Mouse (Mus musculus): Measurements from ENCODE around the gene Sac3d1. TPM values are rescaled to one million over a fixed set of nuclear protein-coding genes. Genes with fewer than 3 reads are reported as not detected.
"Not testable (repeated sequence)": the region's sequence is repeated elsewhere in the genome, so short reads cannot be mapped to it uniquely, and the experiment has no call there.

Sac3d1 gene
- polyA plus RNA-seq, 1 experiment from 2014 or later, result 64.6 TPM

DNA sequence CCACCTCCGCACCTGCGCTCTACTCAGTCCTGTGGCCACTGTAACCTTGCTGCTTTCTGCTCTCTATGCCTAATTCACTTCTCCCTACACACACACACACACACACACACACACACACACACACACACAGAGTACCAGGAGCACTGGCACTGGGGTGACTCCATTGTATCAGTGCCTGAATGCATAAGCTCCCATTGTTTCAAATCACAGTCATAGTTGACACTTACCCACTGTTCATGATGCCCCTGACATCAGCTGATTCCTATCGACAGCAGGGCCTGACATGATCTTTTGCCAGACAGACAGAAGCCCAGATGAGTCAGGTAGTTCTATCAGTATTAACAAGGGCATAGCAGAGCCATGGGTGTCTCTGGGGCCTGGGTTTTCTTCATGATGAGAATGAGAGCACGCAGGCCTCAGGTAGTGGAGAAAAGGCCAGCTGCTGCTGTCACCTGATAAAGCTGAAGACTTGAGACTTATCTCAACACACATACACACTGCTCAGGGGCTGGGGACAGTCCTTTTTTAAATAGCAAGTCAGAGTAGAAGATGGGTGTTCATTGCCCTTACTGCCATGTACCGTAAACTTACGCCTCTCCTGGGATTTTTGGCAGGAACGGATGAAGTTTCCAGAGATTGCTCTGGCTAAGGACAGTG lies 13.8 kb upstream of the Sac3d1 start:
- peak overlapping the region; percentile 48; the same call in 1 of the 2 replicates for H3K27ac ChIP-seq
- no peaks in the 10 kb centered on the region for H3K9me3 ChIP-seq
- no peaks in the 10 kb centered on the region for H3K27me3 ChIP-seq (ENCODE audit: poor library complexity, severe bottlenecking)
- DNase-seq (ENCODE audit: extremely low spot score, low spot score), result no peak
- peaks cover 45% of the 10 kb centered on the region for H3K4me1 ChIP-seq
- no peak overlapping the region for H3K4me3 ChIP-seq
- peaks cover 39% of the 10 kb centered on the region for H3K36me3 ChIP-seq (replicated peaks)
- WGBS, result 89% methylated on average over 7 of the region's 7 CpGs

- not testable (repeated sequence) for H3K4me3 ChIP-seq; H3K9me3 ChIP-seq; DNase-seq (ENCODE audit: extremely low spot score, low spot score); H3K27me3 ChIP-seq (ENCODE audit: poor library complexity, severe bottlenecking); H3K27ac ChIP-seq
- Histone ChIP-seq H3K4me1 (peaks cover 35% of the 10 kb centered on the region), H3K36me3 (replicated peaks) (peaks cover 22% of the 10 kb centered on the region)
- WGBS, result 81% methylated on average over 7 of the region's 7 CpGs
Measured at GRCm38 (mm10) chr19:6130414-6131128, 12.1 kb upstream of the Sac3d1 start.

DNA sequence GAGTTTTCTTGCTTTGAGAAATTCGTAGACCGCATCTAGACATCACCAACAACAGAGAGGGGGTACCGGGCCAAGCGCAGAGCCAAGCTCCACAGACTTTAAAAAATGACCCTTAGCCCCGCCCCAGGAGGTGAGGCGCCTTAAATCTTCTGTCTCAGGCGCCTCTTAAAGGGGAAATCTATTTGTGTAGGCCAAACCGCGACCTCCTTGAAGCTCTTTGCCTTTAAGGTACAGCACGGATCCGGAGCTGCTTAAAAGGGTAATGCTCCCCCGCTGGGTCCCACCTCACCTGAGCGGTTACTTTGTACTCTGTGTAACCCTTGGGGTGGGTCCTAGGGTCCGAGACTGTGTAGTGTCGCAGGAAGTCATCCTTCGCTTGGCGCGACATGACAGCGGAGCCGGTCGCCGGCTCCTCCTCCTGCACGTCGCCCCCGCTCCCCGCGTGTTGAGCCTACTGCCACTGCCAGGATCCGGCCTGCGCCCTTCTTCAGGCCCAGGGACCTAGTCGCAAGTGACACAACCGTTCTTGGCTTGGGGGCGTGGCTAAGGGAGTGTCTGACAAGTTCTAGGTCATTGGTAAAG lies 9.4 kb upstream of the Sac3d1 start, which contains the start of gene Snx15:
Snx15 (minus strand) TSS at position 545 of the 582 bp plus-strand sequence.
- no peaks in the 10 kb centered on the region for H3K36me3 ChIP-seq (replicated peaks)
- peak within 1 kb of the TSS; percentile 88 for H3K27ac ChIP-seq
- peak; percentile 91 for DNase-seq (ENCODE audit: extremely low spot score, low spot score)
- peaks cover 23% of the 10 kb centered on the region for H3K4me1 ChIP-seq
- H3K27me3 ChIP-seq (ENCODE audit: poor library complexity, severe bottlenecking), result no peaks in the 10 kb centered on the region
- under 1% methylated on average over 32 of the region's 32 CpGs for WGBS
- H3K4me3 ChIP-seq, result peak within 1 kb of the TSS; percentile 64
- no peaks in the 10 kb centered on the region for H3K9me3 ChIP-seq

DNA sequence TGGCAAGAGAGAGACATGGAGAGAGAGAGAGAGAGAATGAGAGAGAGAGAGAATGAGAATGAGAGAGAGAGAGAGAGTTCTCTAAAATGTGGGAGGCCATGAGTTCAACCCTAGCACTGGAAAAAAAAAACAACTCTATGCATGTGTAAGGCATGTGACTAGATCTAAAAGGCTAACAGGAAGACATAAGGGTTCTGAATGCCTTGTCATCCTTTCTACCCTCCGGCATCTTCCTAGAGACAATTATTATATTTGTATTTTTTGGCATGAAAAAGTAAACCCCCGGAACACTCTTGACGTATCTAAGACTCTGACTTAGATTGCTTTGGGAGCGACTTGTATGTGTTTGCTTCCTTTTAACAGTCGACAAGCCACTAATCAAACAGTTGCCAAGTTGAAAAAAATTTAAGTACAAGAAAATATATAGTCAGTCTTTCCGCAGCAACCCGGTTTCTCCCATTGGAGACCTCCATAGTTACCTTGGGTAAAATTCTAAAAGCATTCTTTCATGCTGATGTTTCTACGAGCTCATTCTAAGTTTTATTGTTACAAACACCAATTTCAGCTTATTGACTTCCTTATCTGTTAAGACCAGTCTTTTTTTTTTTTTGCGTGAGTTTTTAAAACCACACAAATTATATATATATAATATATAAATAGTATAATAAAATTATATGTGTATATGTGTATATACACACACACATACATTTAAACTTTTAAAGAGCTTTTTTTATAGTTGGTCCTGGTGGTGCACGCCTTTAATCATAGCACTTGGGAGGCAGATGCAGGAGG lies 8.5 kb upstream of the Sac3d1 start:
- no peaks in the 10 kb centered on the region for H3K36me3 ChIP-seq (replicated peaks)
- peak overlapping the region; percentile 88 for H3K27ac ChIP-seq
- no peaks in the 10 kb centered on the region for H3K27me3 ChIP-seq (ENCODE audit: poor library complexity, severe bottlenecking)
- DNase-seq (ENCODE audit: extremely low spot score, low spot score), result no peak
- H3K9me3 ChIP-seq, result no peaks in the 10 kb centered on the region
- peak overlapping the region; percentile 64 for H3K4me3 ChIP-seq
- H3K4me1 ChIP-seq, result peaks cover 24% of the 10 kb centered on the region
- 79% methylated on average over 10 of the region's 10 CpGs for WGBS

DNA sequence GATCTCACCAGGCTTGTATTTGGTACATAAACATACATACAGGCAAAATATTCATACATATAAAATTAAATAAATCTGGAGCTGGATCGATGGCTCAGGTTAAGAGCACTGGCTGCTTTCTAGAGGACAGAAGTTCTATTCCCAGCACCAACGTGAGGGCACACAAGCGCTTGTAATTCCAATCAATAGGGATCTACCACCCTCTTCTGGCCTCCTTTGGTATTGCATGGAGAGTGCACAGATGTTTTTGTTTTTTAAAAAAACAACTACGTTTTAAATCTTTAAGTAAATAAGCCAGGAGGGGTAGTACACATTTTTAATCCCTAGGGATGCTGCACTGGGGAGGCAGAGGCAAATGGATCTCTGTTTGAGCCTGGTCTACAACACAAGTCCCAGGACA lies 7.8 kb upstream of the Sac3d1 start:
- Histone ChIP-seq H3K27me3 (ENCODE audit: poor library complexity, severe bottlenecking) (no peaks in the 10 kb centered on the region), H3K4me3 (no peak overlapping the region), H3K36me3 (replicated peaks) (0 out of 2 replicates have a peak, but pooled peaks cover 3% of the 10 kb centered on the region), H3K9me3 (no peaks in the 10 kb centered on the region), H3K27ac (no peak overlapping the region), H3K4me1 (peaks cover 27% of the 10 kb centered on the region)
- 31% methylated on average over 4 of the region's 4 CpGs for WGBS
- no peak for DNase-seq (ENCODE audit: extremely low spot score, low spot score)

- no peak for DNase-seq (ENCODE audit: extremely low spot score, low spot score)
- 83% methylated on average over 2 of the region's 2 CpGs for WGBS
- no peaks in the 10 kb centered on the region for H3K27me3 ChIP-seq (ENCODE audit: poor library complexity, severe bottlenecking)
- H3K36me3 ChIP-seq (replicated peaks), result peaks cover 8% of the 10 kb centered on the region; the same call in 1 of the 2 replicates
- H3K27ac ChIP-seq, result no peak overlapping the region
- no peak overlapping the region for H3K4me3 ChIP-seq
- H3K4me1 ChIP-seq, result peaks cover 29% of the 10 kb centered on the region
- H3K9me3 ChIP-seq, result no peaks in the 10 kb centered on the region
Measured at GRCm38 (mm10) chr19:6124898-6125297, 6.4 kb upstream of the Sac3d1 start.

DNA sequence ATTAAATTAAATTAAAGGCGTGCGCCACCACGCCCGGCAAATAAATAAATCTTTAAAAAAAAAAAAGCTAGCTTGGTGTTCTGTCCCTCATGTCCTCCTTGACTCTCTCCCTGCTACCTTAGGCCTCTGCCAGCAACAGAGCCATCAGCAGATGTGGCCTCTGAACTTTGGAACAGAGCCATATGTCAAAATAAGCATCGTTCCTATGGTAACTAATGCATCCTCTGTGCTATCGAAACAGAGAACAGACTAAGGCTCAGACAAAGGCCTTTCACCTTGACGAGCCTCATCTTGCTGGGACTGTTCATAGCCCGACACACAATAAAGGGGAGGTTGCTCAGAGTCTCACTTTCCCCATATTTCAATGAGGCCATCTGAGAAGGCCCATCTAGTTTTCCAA lies 4.9 kb upstream of the Sac3d1 start:
- Histone ChIP-seq H3K9me3 (no peaks in the 10 kb centered on the region), H3K27me3 (ENCODE audit: poor library complexity, severe bottlenecking) (no peaks in the 10 kb centered on the region), H3K27ac (peak overlapping the region; percentile 72), H3K4me1 (peaks cover 40% of the 10 kb centered on the region), H3K36me3 (replicated peaks) (peaks cover 8% of the 10 kb centered on the region; the same call in 1 of the 2 replicates), H3K4me3 (no peak overlapping the region)
- WGBS, result 69% methylated on average over 8 of the region's 8 CpGs
- no peak for DNase-seq (ENCODE audit: extremely low spot score, low spot score)

GRCm38 (mm10) chr19:6121761-6122160 lies 3.3 kb upstream of the Sac3d1 start:
- Histone ChIP-seq H3K27me3 (ENCODE audit: poor library complexity, severe bottlenecking) (no peaks in the 10 kb centered on the region), H3K9me3 (no peaks in the 10 kb centered on the region), H3K4me1 (peaks cover 42% of the 10 kb centered on the region), H3K4me3 (peak overlapping the region; percentile 8; the same call in 1 of the 2 replicates), H3K36me3 (replicated peaks) (peaks cover 10% of the 10 kb centered on the region; the same call in 1 of the 2 replicates), H3K27ac (0 out of 2 replicates have a peak overlapping the region, but pooled peaks have one; percentile 35)
- no peak for DNase-seq (ENCODE audit: extremely low spot score, low spot score)
- 31% methylated on average over 19 of the region's 19 CpGs for WGBS

- peaks cover 40% of the 10 kb centered on the region for H3K36me3 ChIP-seq (replicated peaks)
- WGBS, result under 1% methylated on average over 8 of the region's 8 CpGs
Measured at GRCm38 (mm10) chr19:6118677-6119185, 281 bp upstream of the Sac3d1 start.

DNA sequence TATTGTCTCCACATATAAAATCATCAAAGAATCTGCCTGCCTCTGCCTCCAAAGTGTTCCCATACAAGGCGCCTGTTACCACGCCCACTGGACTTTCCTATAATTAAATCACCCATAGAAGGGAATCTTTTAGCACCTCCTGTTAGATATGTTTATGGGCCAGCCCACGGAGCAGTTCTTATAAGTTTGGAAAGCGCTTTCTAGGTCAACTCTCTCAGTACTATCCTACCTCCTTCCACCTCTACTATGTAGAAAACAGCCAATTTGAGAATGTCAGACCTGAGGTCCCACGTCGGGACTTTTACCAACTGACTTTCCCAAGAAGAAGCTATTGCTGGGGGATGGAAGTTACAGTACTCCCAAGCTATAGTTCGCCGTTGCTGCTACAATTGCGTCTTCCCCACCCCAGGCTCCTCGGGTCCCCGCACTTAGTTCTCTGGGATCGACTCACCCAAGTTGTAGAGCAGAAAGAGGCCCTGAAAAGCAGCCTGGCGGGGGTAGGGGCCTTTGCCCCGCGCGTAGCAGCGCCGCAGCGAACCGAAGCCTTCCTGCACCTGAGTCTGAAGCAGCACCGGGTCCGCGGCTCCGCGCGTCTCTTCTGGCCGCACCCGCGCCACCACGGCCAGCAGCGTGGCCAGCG lies 984 bp downstream of the Sac3d1 start:
- DNase-seq (ENCODE audit: extremely low spot score, low spot score), result no peak
- WGBS, result 7% methylated on average over 32 of the region's 32 CpGs

More at GRCm38 (mm10) chr19:6118677-6119185, 281 bp upstream of the Sac3d1 start:
- Histone ChIP-seq H3K4me1 (peaks cover 46% of the 10 kb centered on the region), H3K9me3 (no peaks in the 10 kb centered on the region), H3K27ac (peak overlapping the region; percentile 98), H3K4me3 (peak overlapping the region; percentile 96), H3K27me3 (ENCODE audit: poor library complexity, severe bottlenecking) (no peaks in the 10 kb centered on the region)
- no peak for DNase-seq (ENCODE audit: extremely low spot score, low spot score)

DNA sequence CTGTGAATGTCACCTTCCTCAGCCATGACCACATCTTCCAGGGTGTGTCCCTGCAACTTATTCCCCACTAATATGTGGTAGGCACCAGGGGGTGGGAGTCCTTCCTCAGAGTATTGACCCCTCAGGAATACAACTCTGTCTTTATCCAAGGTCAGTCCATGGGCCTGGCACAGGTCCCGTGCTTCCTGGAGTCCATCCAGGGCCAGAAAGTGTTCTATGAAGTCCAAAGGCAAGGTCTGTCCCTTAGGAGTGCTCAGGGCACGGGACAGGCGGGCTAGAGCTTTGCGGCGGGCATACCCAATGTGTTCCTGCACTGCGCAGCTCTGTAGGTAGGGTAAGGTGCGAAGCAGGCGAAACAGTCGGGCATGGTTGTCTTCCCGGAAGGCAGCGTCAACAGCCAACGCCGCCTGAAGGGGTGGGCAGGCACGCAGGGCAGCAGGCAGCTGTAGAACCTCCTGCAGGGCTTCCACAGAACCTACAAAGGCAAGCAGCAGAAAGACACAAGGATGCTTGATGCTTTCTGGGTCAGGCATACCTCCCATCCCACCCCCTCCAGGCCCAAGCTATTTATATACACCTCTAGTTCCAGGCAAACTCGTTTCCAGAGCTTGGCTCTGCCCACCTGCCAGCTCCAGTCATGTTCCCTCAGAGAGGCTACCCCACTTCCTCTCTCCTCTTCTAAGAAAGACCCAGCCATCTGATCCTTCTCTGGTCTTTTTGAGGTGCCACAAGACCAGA lies 2.2 kb downstream of the Sac3d1 start:
- Histone ChIP-seq H3K4me3 (peak overlapping the region; percentile 96), H3K27ac (no peak overlapping the region), H3K4me1 (peaks cover 32% of the 10 kb centered on the region), H3K27me3 (ENCODE audit: poor library complexity, severe bottlenecking) (no peaks in the 10 kb centered on the region), H3K36me3 (replicated peaks) (peaks cover 58% of the 10 kb centered on the region), H3K9me3 (no peaks in the 10 kb centered on the region)
- 94% methylated on average over 15 of the region's 15 CpGs for WGBS
- no peak for DNase-seq (ENCODE audit: extremely low spot score, low spot score)

More for the DNA sequence above, 984 bp downstream of the Sac3d1 start:
- H3K27me3 ChIP-seq (ENCODE audit: poor library complexity, severe bottlenecking), result no peaks in the 10 kb centered on the region
- peaks cover 41% of the 10 kb centered on the region for H3K4me1 ChIP-seq
- peak overlapping the region; percentile 98 for H3K27ac ChIP-seq
- H3K4me3 ChIP-seq, result peak overlapping the region; percentile 96
- no peaks in the 10 kb centered on the region for H3K9me3 ChIP-seq
- peaks cover 53% of the 10 kb centered on the region for H3K36me3 ChIP-seq (replicated peaks)
